Mouse (Mus musculus) cerebellum, postnatal 10 days (tissue): ENCODE data around the gene Dnase1l2.

Source experiments
- DNase-seq, 2 experiments: peaks; one replicate each; pipeline ENCODE4 v3.0.0; 2021; ENCODE audit warnings: mixed read lengths in 2 of 2

The Dnase1l2 gene

GRCm38 (mm10) chr17:24427170-24427557 lies 15.7 kb downstream of the Dnase1l2 start:
- DNase-seq, result peak in 1 of 2 experiments; percentile 24

- peak; percentile 96 to 99 for DNase-seq
Measured at GRCm38 (mm10) chr17:24426471-24427169, 16.3 kb downstream of the Dnase1l2 start, which contains the start of gene Eci1. Gene Eci1 (plus strand): TSS chr17:24426641.

GRCm38 (mm10) chr17:24425905-24426304 lies 17.0 kb downstream of the Dnase1l2 start:
- DNase-seq, result peak in 1 of 2 experiments; percentile 39

GRCm38 (mm10) chr17:24425326-24425725 lies 17.6 kb downstream of the Dnase1l2 start:
- peak in 1 of 2 experiments; percentile 43 for DNase-seq

- no peak for DNase-seq
Measured at GRCm38 (mm10) chr17:24424489-24424888, 18.4 kb downstream of the Dnase1l2 start.

GRCm38 (mm10) chr17:24423114-24423513 lies 19.8 kb downstream of the Dnase1l2 start:
- DNase-seq, result no peak

GRCm38 (mm10) chr17:24416051-24416652 lies 26.8 kb downstream of the Dnase1l2 start:
- DNase-seq, result no peak

- DNase-seq, result no peak
Measured at GRCm38 (mm10) chr17:24415011-24415410, 27.9 kb downstream of the Dnase1l2 start.

GRCm38 (mm10) chr17:24414230-24414976 lies 28.5 kb downstream of the Dnase1l2 start, which contains the start of gene Rnps1:
Gene Rnps1 (plus strand): TSS chr17:24414565.
- DNase-seq, result peak; percentile 98 to 99

GRCm38 (mm10) chr17:24413557-24414211 lies 29.2 kb downstream of the Dnase1l2 start:
- DNase-seq, result peak; percentile 36 to 38

GRCm38 (mm10) chr17:24407116-24407803 lies 35.6 kb downstream of the Dnase1l2 start:
- peak; percentile 58 to 70 for DNase-seq

GRCm38 (mm10) chr17:24402371-24402770 lies 40.5 kb downstream of the Dnase1l2 start:
- no peak for DNase-seq

- peak in 1 of 2 experiments; percentile 37 for DNase-seq
Measured at GRCm38 (mm10) chr17:24394456-24394855, 48.4 kb downstream of the Dnase1l2 start.

GRCm38 (mm10) chr17:24393527-24393926 lies 49.4 kb downstream of the Dnase1l2 start:
- DNase-seq, result no peak

- peak; percentile 56 to 66 for DNase-seq
Measured at GRCm38 (mm10) chr17:24391149-24391548, 51.8 kb downstream of the Dnase1l2 start.
